Mouse (Mus musculus): ENCODE results near the gene Eif3k. TPM values are rescaled to one million over a fixed set of nuclear protein-coding genes. Genes with fewer than 3 reads are reported as not detected.
A peak's percentile ranks its signal among the peaks of the same experiment; 100 is the strongest.

The Eif3k gene
- polyA plus RNA-seq, 1 experiment: 218 TPM

DNA sequence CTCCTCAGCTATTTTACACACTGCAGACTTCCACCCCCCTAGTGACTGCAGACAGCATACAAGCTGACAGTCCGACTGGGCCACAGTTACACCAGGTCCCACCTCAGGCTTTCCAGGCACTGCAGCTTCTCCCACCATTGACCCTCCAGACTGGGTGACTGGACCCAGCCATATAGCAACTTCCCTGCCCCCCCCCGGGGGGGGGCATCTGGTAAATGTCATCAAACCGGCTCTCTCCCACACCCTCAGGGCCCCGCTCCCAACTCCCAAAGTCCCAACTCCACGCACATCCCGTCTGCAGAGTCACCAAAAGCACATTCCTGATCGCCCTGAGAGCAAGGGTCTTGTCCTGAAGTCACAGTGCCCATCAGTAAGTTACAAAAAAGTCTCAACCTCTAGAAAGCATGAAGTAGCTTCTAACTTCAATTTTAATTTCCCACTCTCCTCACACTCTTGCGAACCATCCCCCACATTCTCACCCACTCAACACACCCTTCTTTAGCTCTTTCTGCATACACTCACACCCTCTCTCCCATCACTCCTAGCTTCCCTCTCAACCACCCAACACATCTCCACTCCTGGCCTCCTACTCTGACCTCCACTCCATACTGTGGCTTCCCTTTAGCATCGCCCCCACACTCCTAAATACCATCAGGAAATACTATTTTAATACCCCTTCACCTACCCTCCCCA lies 21.2 kb downstream of the Eif3k start:
- 55% methylated on average over 9 of the region's 9 CpGs for WGBS
- TF ChIP-seq CTCF (IDR thresholded peaks at IDR 0.05; ENCODE audit: extremely low read depth, insufficient read depth, insufficient read length, insufficient replicate concordance) (no peak), POLR2A (IDR thresholded peaks at IDR 0.05; ENCODE audit: low read depth, low read length) (no peak)
- no peak for DNase-seq (ENCODE audit: low read depth in 1 of 2, low spot score in 2 of 2)
- Histone ChIP-seq H3K27ac (ENCODE audit: insufficient read depth, low read length) (peak overlapping the region; percentile 53; the same call in 1 of the 2 replicates), H3K4me1 (ENCODE audit: control insufficient read depth, insufficient read depth, insufficient read length) (peaks cover 6% of the 10 kb centered on the region; the same call in 1 of the 2 replicates), H3K27me3 (ENCODE audit: control insufficient read depth, insufficient read depth, low read length) (no peaks in the 10 kb centered on the region), H3K4me3 (ENCODE audit: extremely low read depth, insufficient read depth, insufficient read length) (peak overlapping the region; percentile 37; the same call in 1 of the 2 replicates), H3K36me3 (ENCODE audit: control insufficient read depth, insufficient read depth, low read length) (no peaks in the 10 kb centered on the region)

DNA sequence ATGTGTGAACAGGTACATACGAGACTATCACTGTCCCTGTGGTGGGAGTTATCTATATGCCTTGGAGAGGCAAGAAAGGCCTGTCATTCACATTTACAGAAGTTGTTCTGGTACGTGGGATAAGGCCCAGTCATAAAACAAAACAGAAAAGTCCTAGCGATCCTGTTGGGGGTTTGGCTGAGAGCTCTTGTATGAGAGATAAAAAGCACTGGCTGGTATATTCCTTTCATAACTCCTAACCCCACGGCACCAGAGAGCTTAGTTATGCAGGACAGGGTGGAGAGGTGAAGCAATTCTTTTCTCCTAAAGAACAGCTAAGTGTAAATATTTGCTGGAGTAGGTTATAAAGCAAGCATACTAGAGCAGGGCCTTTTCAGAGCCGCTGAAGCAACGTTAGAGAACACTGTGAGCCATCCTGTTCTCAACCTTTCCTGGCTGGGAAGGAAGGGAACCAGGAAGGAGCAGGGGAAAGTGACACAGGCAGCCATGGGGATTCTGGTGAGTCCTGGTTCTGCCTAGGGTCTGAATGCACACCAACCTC lies 22.1 kb downstream of the Eif3k start:
- Histone ChIP-seq H3K36me3 (ENCODE audit: control insufficient read depth, insufficient read depth, low read length) (no peaks in the 10 kb centered on the region), H3K4me1 (ENCODE audit: control insufficient read depth, insufficient read depth, insufficient read length) (peaks cover 6% of the 10 kb centered on the region; the same call in 1 of the 2 replicates), H3K4me3 (ENCODE audit: extremely low read depth, insufficient read depth, insufficient read length) (no peak overlapping the region), H3K27me3 (ENCODE audit: control insufficient read depth, insufficient read depth, low read length) (no peaks in the 10 kb centered on the region), H3K27ac (ENCODE audit: insufficient read depth, low read length) (no peak overlapping the region)
- no peak for DNase-seq (ENCODE audit: low read depth in 1 of 2, low spot score in 2 of 2)
- TF ChIP-seq POLR2A (IDR thresholded peaks at IDR 0.05; ENCODE audit: low read depth, low read length) (no peak), CTCF (IDR thresholded peaks at IDR 0.05; ENCODE audit: extremely low read depth, insufficient read depth, insufficient read length, insufficient replicate concordance) (no peak)
- 39% methylated on average over 6 of the region's 6 CpGs for WGBS

DNA sequence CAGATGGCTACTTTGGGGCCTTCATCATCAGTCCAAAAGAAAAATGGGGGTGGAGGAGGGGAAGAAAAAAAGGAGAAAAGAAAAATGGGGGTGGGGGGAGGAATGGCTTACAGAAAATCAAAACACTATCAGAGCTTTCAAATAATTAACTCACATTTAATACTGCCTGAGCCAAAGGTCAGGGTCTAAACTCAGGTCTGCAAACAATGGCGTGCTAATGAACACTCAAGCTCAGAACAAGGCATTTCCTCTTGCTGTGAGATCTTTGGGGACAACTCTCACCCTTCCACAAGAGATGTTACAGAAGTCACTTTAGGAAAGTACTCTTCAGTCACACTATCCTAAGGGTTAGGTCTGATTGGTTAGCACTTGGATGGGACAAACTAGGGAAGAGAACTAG lies 22.9 kb downstream of the Eif3k start:
- H3K4me1 ChIP-seq (ENCODE audit: control insufficient read depth, insufficient read depth, insufficient read length): peaks cover 6% of the 10 kb centered on the region; the same call in 1 of the 2 replicates
- H3K4me3 ChIP-seq (ENCODE audit: extremely low read depth, insufficient read depth, insufficient read length): no peak overlapping the region
- H3K36me3 ChIP-seq (ENCODE audit: control insufficient read depth, insufficient read depth, low read length): no peaks in the 10 kb centered on the region
- DNase-seq (ENCODE audit: low read depth in 1 of 2, low spot score in 2 of 2): no peak
- H3K27me3 ChIP-seq (ENCODE audit: control insufficient read depth, insufficient read depth, low read length): no peaks in the 10 kb centered on the region
- 82% methylated on average over 1 of the region's 1 CpGs for WGBS
- no peak for TF ChIP-seq POLR2A (IDR thresholded peaks at IDR 0.05; ENCODE audit: low read depth, low read length)
- TF ChIP-seq CTCF (IDR thresholded peaks at IDR 0.05; ENCODE audit: extremely low read depth, insufficient read depth, insufficient read length, insufficient replicate concordance): no peak
- no peak overlapping the region for H3K27ac ChIP-seq (ENCODE audit: insufficient read depth, low read length)

DNA sequence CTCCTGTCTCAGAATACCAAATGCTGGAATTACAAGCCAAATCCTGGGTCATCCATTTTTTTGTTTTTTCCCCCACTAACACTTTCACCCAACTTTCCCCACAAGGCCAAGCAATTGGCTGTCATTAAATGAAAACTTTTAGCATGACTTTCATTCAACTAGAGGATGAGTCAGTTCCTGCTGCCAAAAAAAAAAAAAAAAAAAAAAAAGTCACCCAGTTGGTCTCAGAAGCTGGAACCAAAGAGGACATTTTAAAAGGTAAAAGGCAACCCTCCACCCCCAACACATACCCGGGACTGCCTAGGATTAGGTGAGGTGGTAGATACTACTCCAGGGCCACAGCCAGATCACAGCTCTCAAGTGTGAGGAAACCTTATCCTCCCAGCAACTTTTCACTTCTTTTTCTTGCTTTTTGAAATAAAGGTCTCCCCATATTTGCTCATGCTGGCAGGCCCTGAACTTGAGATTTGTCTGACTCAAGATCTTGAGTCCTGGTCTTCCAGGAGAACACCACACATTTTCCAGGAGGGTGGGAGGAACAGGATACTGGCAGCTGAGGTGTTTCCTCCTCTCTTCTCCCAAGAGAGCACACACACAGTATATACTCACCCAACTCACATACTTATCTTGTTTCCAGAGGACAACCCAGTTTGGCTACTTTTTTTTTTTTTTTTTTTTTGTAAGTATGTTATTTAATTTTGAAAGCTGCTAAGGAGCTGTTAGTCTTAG lies 23.5 kb downstream of the Eif3k start:
- no peak overlapping the region for H3K4me3 ChIP-seq (ENCODE audit: extremely low read depth, insufficient read depth, insufficient read length)
- no peaks in the 10 kb centered on the region for H3K36me3 ChIP-seq (ENCODE audit: control insufficient read depth, insufficient read depth, low read length)
- 38% methylated on average over 1 of the region's 1 CpGs for WGBS
- DNase-seq (ENCODE audit: low read depth in 1 of 2, low spot score in 2 of 2): no peak
- peaks cover 6% of the 10 kb centered on the region; the same call in 1 of the 2 replicates for H3K4me1 ChIP-seq (ENCODE audit: control insufficient read depth, insufficient read depth, insufficient read length)
- H3K27me3 ChIP-seq (ENCODE audit: control insufficient read depth, insufficient read depth, low read length): no peaks in the 10 kb centered on the region
- H3K27ac ChIP-seq (ENCODE audit: insufficient read depth, low read length): no peak overlapping the region
- TF ChIP-seq CTCF (IDR thresholded peaks at IDR 0.05; ENCODE audit: extremely low read depth, insufficient read depth, insufficient read length, insufficient replicate concordance): no peak

DNA sequence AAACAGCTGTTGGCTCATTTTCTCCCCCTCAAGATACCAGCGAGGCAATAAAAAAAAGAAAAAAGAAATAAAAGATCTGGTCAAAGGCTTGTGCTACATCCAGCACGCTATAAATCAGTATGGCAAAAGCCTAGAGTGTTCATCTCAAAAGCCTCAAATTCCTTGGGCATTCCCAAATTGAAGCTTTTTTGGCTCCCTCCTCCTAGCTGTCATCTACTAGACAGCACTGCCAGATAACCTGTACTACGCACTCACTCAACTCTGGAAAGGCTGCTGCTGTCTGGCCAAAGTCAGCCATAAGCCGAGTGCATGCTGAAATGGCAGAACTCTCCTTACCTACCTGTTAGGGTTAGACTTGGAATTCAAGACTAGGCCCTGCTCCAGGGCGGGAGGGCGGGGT lies 24.4 kb downstream of the Eif3k start:
- no peaks in the 10 kb centered on the region for H3K36me3 ChIP-seq (ENCODE audit: control insufficient read depth, insufficient read depth, low read length)
- no peak for TF ChIP-seq CTCF (IDR thresholded peaks at IDR 0.05; ENCODE audit: extremely low read depth, insufficient read depth, insufficient read length, insufficient replicate concordance)
- no peak for TF ChIP-seq POLR2A (IDR thresholded peaks at IDR 0.05; ENCODE audit: low read depth, low read length)
- DNase-seq (ENCODE audit: low read depth in 1 of 2, low spot score in 2 of 2): no peak
- H3K4me1 ChIP-seq (ENCODE audit: control insufficient read depth, insufficient read depth, insufficient read length): peaks cover 6% of the 10 kb centered on the region; the same call in 1 of the 2 replicates
- H3K27me3 ChIP-seq (ENCODE audit: control insufficient read depth, insufficient read depth, low read length): no peaks in the 10 kb centered on the region
- H3K4me3 ChIP-seq (ENCODE audit: extremely low read depth, insufficient read depth, insufficient read length): no peak overlapping the region
- no peak overlapping the region for H3K27ac ChIP-seq (ENCODE audit: insufficient read depth, low read length)
- 86% methylated on average over 6 of the region's 6 CpGs for WGBS

DNA sequence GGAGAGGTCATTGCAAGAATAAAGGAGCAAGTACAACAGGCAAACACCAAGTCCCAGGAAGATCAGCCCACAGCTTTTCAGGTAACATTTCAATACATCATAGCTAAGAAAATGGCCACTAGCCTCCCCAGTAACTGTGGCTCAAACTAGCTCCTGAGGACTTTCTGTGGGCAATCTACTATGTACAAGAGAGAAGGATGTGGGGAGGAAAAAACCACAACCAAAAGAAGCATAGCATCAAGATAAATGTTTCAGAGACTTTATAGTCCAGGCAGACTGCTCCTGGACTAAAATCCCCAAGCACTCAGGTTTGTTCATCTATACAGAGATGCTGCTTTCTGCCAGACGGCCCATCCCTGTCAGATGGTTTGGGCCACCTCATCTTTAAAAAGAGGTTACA lies 25.4 kb downstream of the Eif3k start:
- H3K4me1 ChIP-seq (ENCODE audit: control insufficient read depth, insufficient read depth, insufficient read length): peaks cover 6% of the 10 kb centered on the region; the same call in 1 of the 2 replicates
- H3K27me3 ChIP-seq (ENCODE audit: control insufficient read depth, insufficient read depth, low read length): no peaks in the 10 kb centered on the region
- WGBS: 60% methylated on average over 1 of the region's 1 CpGs
- TF ChIP-seq CTCF (IDR thresholded peaks at IDR 0.05; ENCODE audit: extremely low read depth, insufficient read depth, insufficient read length, insufficient replicate concordance): no peak
- TF ChIP-seq POLR2A (IDR thresholded peaks at IDR 0.05; ENCODE audit: low read depth, low read length): no peak
- no peaks in the 10 kb centered on the region for H3K36me3 ChIP-seq (ENCODE audit: control insufficient read depth, insufficient read depth, low read length)
- H3K27ac ChIP-seq (ENCODE audit: insufficient read depth, low read length): no peak overlapping the region
- H3K4me3 ChIP-seq (ENCODE audit: extremely low read depth, insufficient read depth, insufficient read length): no peak overlapping the region
- no peak for DNase-seq (ENCODE audit: low read depth in 1 of 2, low spot score in 2 of 2)

Data from spleen, adult 2 months (tissue).